Mouse (Mus musculus): ENCODE results near the gene Gtf3c2. TPM values are rescaled to one million over a fixed set of nuclear protein-coding genes. Genes with fewer than 3 reads are reported as not detected.

The Gtf3c2 gene
- polyA plus RNA-seq, 1 experiment from 2014 or later, result 70.3 TPM

GRCm38 (mm10) chr5:31116912-31117311, 63.0 kb downstream of the Gtf3c2 start:
- H3K4me3 ChIP-seq (ENCODE audit: low read depth, low read length), result no peak overlapping the region
- H3K36me3 ChIP-seq (ENCODE audit: control insufficient read depth, insufficient read depth, low read length), result no peaks in the 10 kb centered on the region
- no peaks in the 10 kb centered on the region for H3K9me3 ChIP-seq (ENCODE audit: control insufficient read depth, low read length)
- 0 out of 2 replicates have a peak, but pooled peaks cover 9% of the 10 kb centered on the region for H3K27me3 ChIP-seq (replicated peaks; ENCODE audit: control insufficient read depth, insufficient read depth, low read length)
- H3K4me1 ChIP-seq (replicated peaks; ENCODE audit: control insufficient read depth, insufficient read depth, low read length), result no peaks in the 10 kb centered on the region
- H3K9ac ChIP-seq (ENCODE audit: low read length), result no peak overlapping the region
- WGBS, result 21% methylated on average over 10 of the region's 10 CpGs
- DNase-seq (ENCODE audit: low spot score) (no peak), ATAC-seq (replicated peaks; ENCODE audit: low FRiP score, low TSS enrichment, low read depth) (no peak)
- H3K4me2 ChIP-seq (ENCODE audit: low read length), result no peak overlapping the region
- H3K27ac ChIP-seq (ENCODE audit: low read depth), result no peak overlapping the region

- Histone ChIP-seq H3K9me3 (ENCODE audit: control insufficient read depth, low read length) (no peaks in the 10 kb centered on the region), H3K4me1 (replicated peaks; ENCODE audit: control insufficient read depth, insufficient read depth, low read length) (no peaks in the 10 kb centered on the region), H3K36me3 (ENCODE audit: control insufficient read depth, insufficient read depth, low read length) (no peaks in the 10 kb centered on the region), H3K4me2 (ENCODE audit: low read length) (no peak within 1 kb of the TSS), H3K4me3 (ENCODE audit: low read depth, low read length) (no peak within 1 kb of the TSS), H3K27ac (ENCODE audit: low read depth) (no peak within 1 kb of the TSS), H3K9ac (ENCODE audit: low read length) (no peak within 1 kb of the TSS), H3K27me3 (replicated peaks; ENCODE audit: control insufficient read depth, insufficient read depth, low read length) (0 out of 2 replicates have a peak, but pooled peaks cover 9% of the 10 kb centered on the region)
- 32% methylated on average over 3 of the region's 3 CpGs for WGBS
- DNase-seq (ENCODE audit: low spot score), result no peak
- no peak for ATAC-seq (replicated peaks; ENCODE audit: low FRiP score, low TSS enrichment, low read depth)
These were observed 63.6 kb downstream of the Gtf3c2 start, which contains the start of gene Trim54 for GRCm38 (mm10) chr5:31116354-31116753. Gene Trim54 (plus strand): TSS chr5:31116712.

GRCm38 (mm10) chr5:31110781-31111180, 69.2 kb downstream of the Gtf3c2 start:
- ATAC-seq (replicated peaks; ENCODE audit: low FRiP score, low TSS enrichment, low read depth) (no peak), DNase-seq (ENCODE audit: low spot score) (no peak)
- Histone ChIP-seq H3K4me2 (ENCODE audit: low read length) (no peak overlapping the region), H3K9ac (ENCODE audit: low read length) (no peak overlapping the region), H3K4me1 (replicated peaks; ENCODE audit: control insufficient read depth, insufficient read depth, low read length) (no peaks in the 10 kb centered on the region), H3K36me3 (ENCODE audit: control insufficient read depth, insufficient read depth, low read length) (no peaks in the 10 kb centered on the region), H3K27me3 (replicated peaks; ENCODE audit: control insufficient read depth, insufficient read depth, low read length) (0 out of 2 replicates have a peak, but pooled peaks cover under 1% of the 10 kb centered on the region), H3K9me3 (ENCODE audit: control insufficient read depth, low read length) (no peaks in the 10 kb centered on the region), H3K4me3 (ENCODE audit: low read depth, low read length) (no peak overlapping the region), H3K27ac (ENCODE audit: low read depth) (no peak overlapping the region)
- 32% methylated on average over 7 of the region's 7 CpGs for WGBS

GRCm38 (mm10) chr5:31108000-31108490, 71.9 kb downstream of the Gtf3c2 start, which contains the start of gene Slc30a3:
Gene Slc30a3 (minus strand): TSS chr5:31108237.
- Histone ChIP-seq H3K9me3 (ENCODE audit: control insufficient read depth, low read length) (no peaks in the 10 kb centered on the region), H3K4me3 (ENCODE audit: low read depth, low read length) (no peak within 1 kb of the TSS), H3K4me1 (replicated peaks; ENCODE audit: control insufficient read depth, insufficient read depth, low read length) (no peaks in the 10 kb centered on the region), H3K36me3 (ENCODE audit: control insufficient read depth, insufficient read depth, low read length) (no peaks in the 10 kb centered on the region), H3K4me2 (ENCODE audit: low read length) (no peak within 1 kb of the TSS), H3K27me3 (replicated peaks; ENCODE audit: control insufficient read depth, insufficient read depth, low read length) (0 out of 2 replicates have a peak, but pooled peaks cover 5% of the 10 kb centered on the region), H3K27ac (ENCODE audit: low read depth) (no peak within 1 kb of the TSS), H3K9ac (ENCODE audit: low read length) (no peak within 1 kb of the TSS)
- ATAC-seq (replicated peaks; ENCODE audit: low FRiP score, low TSS enrichment, low read depth) (no peak), DNase-seq (ENCODE audit: low spot score) (no peak)
- 93% methylated on average over 18 of the region's 18 CpGs for WGBS

Other genes with a start within 250 kb of the Gtf3c2 start
- gene Cgref1, start 234.6 kb downstream of the Gtf3c2 start, polyA plus RNA-seq (2014; fragmentation: Nextera tagmentation; extraction: Ambion mirVana), result 10.3 and 14.2 TPM in 2 replicates
- 110 and 119 TPM in 2 replicates for gene Preb, start 219.8 kb downstream of the Gtf3c2 start, polyA plus RNA-seq (2014; fragmentation: Nextera tagmentation; extraction: Ambion mirVana)
- gene Tcf23, start 211.5 kb downstream of the Gtf3c2 start, polyA plus RNA-seq (2014; fragmentation: Nextera tagmentation; extraction: Ambion mirVana), result 0.42 and 0.68 TPM in 2 replicates
- gene Atraid, start 131.8 kb downstream of the Gtf3c2 start, polyA plus RNA-seq (2014; fragmentation: Nextera tagmentation; extraction: Ambion mirVana), result 170 and 178 TPM in 2 replicates
- gene Slc5a6, start 131.2 kb downstream of the Gtf3c2 start, polyA plus RNA-seq (2014; fragmentation: Nextera tagmentation; extraction: Ambion mirVana), result 12.2 and 12.3 TPM in 2 replicates
- 31.2 and 32.4 TPM in 2 replicates for gene Cad, start 125.4 kb downstream of the Gtf3c2 start, polyA plus RNA-seq (2014; fragmentation: Nextera tagmentation; extraction: Ambion mirVana)
- gene Dnajc5g, start 73.9 kb downstream of the Gtf3c2 start, polyA plus RNA-seq (2014; fragmentation: Nextera tagmentation; extraction: Ambion mirVana), result not detected in 2 replicates
- 0.20 and 0.23 TPM in 2 replicates for gene Slc30a3, start 71.9 kb downstream of the Gtf3c2 start, polyA plus RNA-seq (2014; fragmentation: Nextera tagmentation; extraction: Ambion mirVana)
- not detected in 2 replicates for gene Trim54, start 63.4 kb downstream of the Gtf3c2 start, polyA plus RNA-seq (2014; fragmentation: Nextera tagmentation; extraction: Ambion mirVana)
- gene Ucn, start 41.3 kb downstream of the Gtf3c2 start, polyA plus RNA-seq (2014; fragmentation: Nextera tagmentation; extraction: Ambion mirVana), result not detected in 2 replicates
- 62.2 and 72.5 TPM in 2 replicates for gene Mpv17, start 25.9 kb downstream of the Gtf3c2 start, polyA plus RNA-seq (2014; fragmentation: Nextera tagmentation; extraction: Ambion mirVana)
- 1.3 TPM in 2 replicates for gene Gm29609, start 233 bp downstream of the Gtf3c2 start, polyA plus RNA-seq (2014; fragmentation: Nextera tagmentation; extraction: Ambion mirVana)
- 127 and 134 TPM in 2 replicates for gene Snx17, start 13.1 kb upstream of the Gtf3c2 start, polyA plus RNA-seq (2014; fragmentation: Nextera tagmentation; extraction: Ambion mirVana)
- 63.6 and 65.0 TPM in 2 replicates for gene Eif2b4, start 13.3 kb upstream of the Gtf3c2 start, polyA plus RNA-seq (2014; fragmentation: Nextera tagmentation; extraction: Ambion mirVana)
- gene Zfp513, start 22.2 kb upstream of the Gtf3c2 start, polyA plus RNA-seq (2014; fragmentation: Nextera tagmentation; extraction: Ambion mirVana), result 5.1 and 5.2 TPM in 2 replicates
- gene Ppm1g, start 40.5 kb upstream of the Gtf3c2 start, polyA plus RNA-seq (2014; fragmentation: Nextera tagmentation; extraction: Ambion mirVana), result 139 and 145 TPM in 2 replicates
- gene Nrbp1, start 60.7 kb upstream of the Gtf3c2 start, polyA plus RNA-seq (2014; fragmentation: Nextera tagmentation; extraction: Ambion mirVana), result 138 and 158 TPM in 2 replicates
- gene Gm9970, start 61.1 kb upstream of the Gtf3c2 start, polyA plus RNA-seq (2014; fragmentation: Nextera tagmentation; extraction: Ambion mirVana), result 0.48 and 0.60 TPM in 2 replicates
- gene Krtcap3, start 71.5 kb upstream of the Gtf3c2 start, polyA plus RNA-seq (2014; fragmentation: Nextera tagmentation; extraction: Ambion mirVana), result 59.4 and 71.9 TPM in 2 replicates
- gene Ift172, start 111.0 kb upstream of the Gtf3c2 start, polyA plus RNA-seq (2014; fragmentation: Nextera tagmentation; extraction: Ambion mirVana), result 29.5 and 30.6 TPM in 2 replicates
- 39.9 and 41.9 TPM in 2 replicates for gene Fndc4, start 115.9 kb upstream of the Gtf3c2 start, polyA plus RNA-seq (2014; fragmentation: Nextera tagmentation; extraction: Ambion mirVana)
- 0.42 and 0.60 TPM in 2 replicates for gene Gckr, start 117.3 kb upstream of the Gtf3c2 start, polyA plus RNA-seq (2014; fragmentation: Nextera tagmentation; extraction: Ambion mirVana)

Data from intestine, embryonic 14.5 days (tissue).